Mouse (Mus musculus): ENCODE results near the gene Adgrl2. TPM values are rescaled to one million over a fixed set of nuclear protein-coding genes. Genes with fewer than 3 reads are reported as not detected.

The Adgrl2 gene
- polyA plus RNA-seq, 1 experiment, result 16.2 TPM

DNA sequence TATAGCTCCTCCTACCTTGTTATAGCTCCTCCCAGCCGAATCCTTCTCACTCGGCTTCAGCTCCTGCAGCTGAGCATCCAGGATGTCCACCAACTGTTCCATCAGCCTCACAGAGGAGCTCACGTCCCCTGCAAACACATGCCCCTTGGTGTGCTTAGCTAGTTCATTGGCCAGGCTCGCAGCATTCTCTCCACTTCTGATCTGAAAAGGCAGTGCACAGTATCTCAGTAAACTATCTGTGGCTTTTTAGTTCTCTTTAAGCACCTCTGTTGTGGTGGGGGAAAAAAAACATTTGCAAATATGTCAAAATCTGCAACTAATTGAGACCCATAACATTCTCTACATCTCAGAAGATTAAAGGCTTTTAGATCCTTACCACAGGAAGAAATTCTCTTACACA is 139.5 kb downstream of the Adgrl2 start:
- H3K27me3 ChIP-seq (ENCODE audit: control insufficient read depth, insufficient read depth, low read length), result no peaks in the 10 kb centered on the region
- TF ChIP-seq POLR2A (IDR thresholded peaks at IDR 0.05; ENCODE audit: low read depth, low read length) (no peak), CTCF (IDR thresholded peaks at IDR 0.05; ENCODE audit: extremely low read depth, insufficient read length, insufficient replicate concordance, low read depth, low read length) (no peak)
- WGBS, result 86% methylated on average over 4 of the region's 4 CpGs

GRCm38 (mm10) chr3:148848366-148848765 is 142.0 kb downstream of the Adgrl2 start:
- 78% methylated on average over 2 of the region's 2 CpGs for WGBS
- Histone ChIP-seq H3K36me3 (ENCODE audit: control insufficient read depth, insufficient read depth, low read length) (peaks cover 17% of the 10 kb centered on the region), H3K27me3 (ENCODE audit: control insufficient read depth, insufficient read depth, low read length) (no peaks in the 10 kb centered on the region), H3K27ac (ENCODE audit: insufficient read depth, low read depth, low read length) (no peak overlapping the region), H3K4me1 (ENCODE audit: control insufficient read depth, insufficient read depth, insufficient read length, low read length) (no peaks in the 10 kb centered on the region), H3K4me3 (ENCODE audit: low read depth, low read length) (no peak overlapping the region)
- TF ChIP-seq POLR2A (IDR thresholded peaks at IDR 0.05; ENCODE audit: low read depth, low read length) (no peak), CTCF (IDR thresholded peaks at IDR 0.05; ENCODE audit: extremely low read depth, insufficient read length, insufficient replicate concordance, low read depth, low read length) (no peak)

More for the DNA sequence above, 139.5 kb downstream of the Adgrl2 start:
- no peaks in the 10 kb centered on the region for H3K4me1 ChIP-seq (ENCODE audit: control insufficient read depth, insufficient read depth, insufficient read length, low read length)
- H3K4me3 ChIP-seq (ENCODE audit: low read depth, low read length), result no peak overlapping the region
- no peak overlapping the region for H3K27ac ChIP-seq (ENCODE audit: insufficient read depth, low read depth, low read length)
- H3K36me3 ChIP-seq (ENCODE audit: control insufficient read depth, insufficient read depth, low read length), result peaks cover 13% of the 10 kb centered on the region

- Histone ChIP-seq H3K36me3 (ENCODE audit: control insufficient read depth, insufficient read depth, low read length) (peaks cover 9% of the 10 kb centered on the region), H3K27me3 (ENCODE audit: control insufficient read depth, insufficient read depth, low read length) (no peaks in the 10 kb centered on the region)
- WGBS, result 85% methylated on average over 6 of the region's 6 CpGs
Observed at GRCm38 (mm10) chr3:148844182-148844581, 146.2 kb downstream of the Adgrl2 start.

DNA sequence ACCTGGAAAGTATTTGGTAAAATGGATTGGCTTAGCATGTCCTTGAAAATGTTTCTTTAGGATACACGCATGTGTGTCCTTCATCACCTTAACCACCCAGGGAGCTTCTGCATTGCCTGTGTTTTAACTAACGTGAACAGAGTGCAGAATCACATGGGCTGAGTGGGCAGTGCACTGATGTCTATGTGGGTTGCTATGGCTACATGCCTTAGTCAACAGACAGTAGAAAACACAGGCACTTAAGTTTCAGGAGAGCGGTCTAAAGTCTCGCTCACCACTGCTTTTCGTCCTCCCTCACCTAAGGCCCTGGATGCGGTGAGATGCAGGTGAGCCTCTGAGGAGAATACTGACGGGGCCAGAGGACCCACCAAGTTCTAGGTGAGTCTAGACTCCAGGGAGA is 147.8 kb downstream of the Adgrl2 start:
- WGBS, result 88% methylated on average over 7 of the region's 7 CpGs
- no peak overlapping the region for H3K27ac ChIP-seq (ENCODE audit: insufficient read depth, low read depth, low read length)
- peaks cover 7% of the 10 kb centered on the region for H3K36me3 ChIP-seq (ENCODE audit: control insufficient read depth, insufficient read depth, low read length)

More at GRCm38 (mm10) chr3:148844182-148844581, 146.2 kb downstream of the Adgrl2 start:
- no peak overlapping the region for H3K27ac ChIP-seq (ENCODE audit: insufficient read depth, low read depth, low read length)
- TF ChIP-seq POLR2A (IDR thresholded peaks at IDR 0.05; ENCODE audit: low read depth, low read length), result no peak
- TF ChIP-seq CTCF (IDR thresholded peaks at IDR 0.05; ENCODE audit: extremely low read depth, insufficient read length, insufficient replicate concordance, low read depth, low read length), result no peak
- H3K4me3 ChIP-seq (ENCODE audit: low read depth, low read length), result no peak overlapping the region
- H3K4me1 ChIP-seq (ENCODE audit: control insufficient read depth, insufficient read depth, insufficient read length, low read length), result no peaks in the 10 kb centered on the region

DNA sequence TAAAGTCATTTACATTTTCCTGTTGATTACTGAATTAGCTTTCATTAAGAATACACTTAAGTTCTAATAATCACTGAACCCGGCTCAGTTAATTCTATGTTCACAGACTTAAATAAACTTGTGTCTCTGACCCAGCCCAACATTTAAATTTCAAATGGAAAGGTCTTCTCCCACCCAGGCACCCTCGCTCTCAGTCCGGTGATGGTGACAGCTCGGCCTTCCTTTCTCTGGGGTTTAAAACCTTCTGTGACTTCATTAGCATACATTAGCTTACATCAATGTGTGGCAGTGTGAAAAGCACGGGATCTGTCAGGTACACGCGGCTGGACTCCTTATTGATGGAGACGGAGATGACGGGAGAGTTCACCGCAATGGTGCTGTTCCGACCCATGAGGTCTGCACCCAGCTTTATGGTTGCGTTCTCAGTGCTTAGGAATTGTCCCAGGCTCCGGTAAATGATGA is 151.5 kb downstream of the Adgrl2 start:
- no peaks in the 10 kb centered on the region for H3K27me3 ChIP-seq (ENCODE audit: control insufficient read depth, insufficient read depth, low read length)
- H3K4me1 ChIP-seq (ENCODE audit: control insufficient read depth, insufficient read depth, insufficient read length, low read length), result no peaks in the 10 kb centered on the region
- H3K27ac ChIP-seq (ENCODE audit: insufficient read depth, low read depth, low read length), result no peak overlapping the region
- 95% methylated on average over 13 of the region's 13 CpGs for WGBS
- H3K4me3 ChIP-seq (ENCODE audit: low read depth, low read length), result no peak overlapping the region
- TF ChIP-seq CTCF (IDR thresholded peaks at IDR 0.05; ENCODE audit: extremely low read depth, insufficient read length, insufficient replicate concordance, low read depth, low read length) (no peak), POLR2A (IDR thresholded peaks at IDR 0.05; ENCODE audit: low read depth, low read length) (no peak)
- H3K36me3 ChIP-seq (ENCODE audit: control insufficient read depth, insufficient read depth, low read length), result peaks cover 20% of the 10 kb centered on the region

More for the DNA sequence above, 147.8 kb downstream of the Adgrl2 start:
- Histone ChIP-seq H3K4me1 (ENCODE audit: control insufficient read depth, insufficient read depth, insufficient read length, low read length) (no peaks in the 10 kb centered on the region), H3K27me3 (ENCODE audit: control insufficient read depth, insufficient read depth, low read length) (no peaks in the 10 kb centered on the region), H3K4me3 (ENCODE audit: low read depth, low read length) (no peak overlapping the region)
- TF ChIP-seq POLR2A (IDR thresholded peaks at IDR 0.05; ENCODE audit: low read depth, low read length) (no peak), CTCF (IDR thresholded peaks at IDR 0.05; ENCODE audit: extremely low read depth, insufficient read length, insufficient replicate concordance, low read depth, low read length) (no peak)

- no peak overlapping the region for H3K27ac ChIP-seq (ENCODE audit: insufficient read depth, low read depth, low read length)
- peaks cover 26% of the 10 kb centered on the region for H3K36me3 ChIP-seq (ENCODE audit: control insufficient read depth, insufficient read depth, low read length)
- H3K27me3 ChIP-seq (ENCODE audit: control insufficient read depth, insufficient read depth, low read length), result no peaks in the 10 kb centered on the region
- 85% methylated on average over 13 of the region's 13 CpGs for WGBS
- H3K4me1 ChIP-seq (ENCODE audit: control insufficient read depth, insufficient read depth, insufficient read length, low read length), result no peaks in the 10 kb centered on the region
- TF ChIP-seq POLR2A (IDR thresholded peaks at IDR 0.05; ENCODE audit: low read depth, low read length) (no peak), CTCF (IDR thresholded peaks at IDR 0.05; ENCODE audit: extremely low read depth, insufficient read length, insufficient replicate concordance, low read depth, low read length) (no peak)
- no peak overlapping the region for H3K4me3 ChIP-seq (ENCODE audit: low read depth, low read length)
Observed at GRCm38 (mm10) chr3:148838095-148838834, 152.1 kb downstream of the Adgrl2 start.

DNA sequence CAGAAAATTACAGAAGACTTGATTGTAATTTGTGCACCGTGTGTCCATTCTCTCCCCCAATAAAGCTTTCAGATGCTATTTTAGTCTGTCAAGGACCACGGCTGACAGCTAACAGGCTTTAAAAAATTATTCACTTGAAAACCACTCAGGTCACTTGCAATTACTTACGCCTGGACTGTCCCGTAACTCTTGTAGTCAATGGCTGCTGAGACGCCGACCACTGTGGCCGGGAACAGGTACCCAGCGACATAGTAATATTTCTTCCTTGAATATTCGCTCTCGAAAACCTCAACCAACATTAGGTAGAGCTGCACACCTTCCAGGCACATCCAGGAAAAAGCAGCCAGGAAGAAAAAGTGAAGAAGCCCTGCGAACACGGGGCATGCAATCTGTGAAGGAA is 155.2 kb downstream of the Adgrl2 start:
- no peak overlapping the region for H3K4me3 ChIP-seq (ENCODE audit: low read depth, low read length)
- H3K4me1 ChIP-seq (ENCODE audit: control insufficient read depth, insufficient read depth, insufficient read length, low read length), result no peaks in the 10 kb centered on the region
- WGBS, result 96% methylated on average over 12 of the region's 12 CpGs
- no peak overlapping the region for H3K27ac ChIP-seq (ENCODE audit: insufficient read depth, low read depth, low read length)
- peaks cover 27% of the 10 kb centered on the region for H3K36me3 ChIP-seq (ENCODE audit: control insufficient read depth, insufficient read depth, low read length)
- no peaks in the 10 kb centered on the region for H3K27me3 ChIP-seq (ENCODE audit: control insufficient read depth, insufficient read depth, low read length)
- TF ChIP-seq POLR2A (IDR thresholded peaks at IDR 0.05; ENCODE audit: low read depth, low read length), result no peak
- no peak for TF ChIP-seq CTCF (IDR thresholded peaks at IDR 0.05; ENCODE audit: extremely low read depth, insufficient read length, insufficient replicate concordance, low read depth, low read length)
